Mouse (Mus musculus): ENCODE measurements around the gene Lamc2. TPM values are rescaled to one million over a fixed set of nuclear protein-coding genes. Genes with fewer than 3 reads are reported as not detected.
"Not testable (repeated sequence)": the region's sequence is repeated elsewhere in the genome, so short reads cannot be mapped to it uniquely, and the experiment has no call there.

Lamc2 gene
- polyA plus RNA-seq, 1 experiment: not detected

- Histone ChIP-seq H3K4me3 (replicated peaks; ENCODE audit: control insufficient read depth, low read depth, low read length) (no peak overlapping the region), H3K27ac (ENCODE audit: control insufficient read depth, insufficient read depth, low read depth, low read length, poor library complexity) (no peak overlapping the region), H3K4me1 (ENCODE audit: control insufficient read depth, insufficient read depth, low read length) (no peaks in the 10 kb centered on the region)
- WGBS: 77% methylated on average over 6 of the region's 6 CpGs
- TF ChIP-seq CTCF (IDR thresholded peaks at IDR 0.05; ENCODE audit: control insufficient read depth, insufficient read depth, low read length): no peak
- no peak for TF ChIP-seq POLR2A (IDR thresholded peaks at IDR 0.05; ENCODE audit: borderline replicate concordance, control insufficient read depth, low read depth, low read length)
Observed at GRCm38 (mm10) chr1:153084191-153084590, 102.1 kb downstream of the Lamc2 start.

- not testable (repeated sequence) for H3K27ac ChIP-seq (ENCODE audit: control insufficient read depth, insufficient read depth, low read depth, low read length, poor library complexity); H3K4me1 ChIP-seq (ENCODE audit: control insufficient read depth, insufficient read depth, low read length); H3K4me3 ChIP-seq (replicated peaks; ENCODE audit: control insufficient read depth, low read depth, low read length)
- WGBS: 85% methylated on average over 8 of the region's 14 CpGs
Observed at GRCm38 (mm10) chr1:153083233-153083632, 103.0 kb downstream of the Lamc2 start.

GRCm38 (mm10) chr1:153075955-153076354 is 110.3 kb downstream of the Lamc2 start:
- Histone ChIP-seq H3K4me3 (replicated peaks; ENCODE audit: control insufficient read depth, low read depth, low read length) (no peak overlapping the region), H3K4me1 (ENCODE audit: control insufficient read depth, insufficient read depth, low read length) (no peaks in the 10 kb centered on the region), H3K27ac (ENCODE audit: control insufficient read depth, insufficient read depth, low read depth, low read length, poor library complexity) (no peak overlapping the region)
- no peak for TF ChIP-seq POLR2A (IDR thresholded peaks at IDR 0.05; ENCODE audit: borderline replicate concordance, control insufficient read depth, low read depth, low read length)
- no peak for TF ChIP-seq CTCF (IDR thresholded peaks at IDR 0.05; ENCODE audit: control insufficient read depth, insufficient read depth, low read length)
- WGBS: 61% methylated on average over 6 of the region's 6 CpGs

GRCm38 (mm10) chr1:153075087-153075736 is 111.0 kb downstream of the Lamc2 start:
- Histone ChIP-seq H3K4me1 (ENCODE audit: control insufficient read depth, insufficient read depth, low read length) (no peaks in the 10 kb centered on the region), H3K4me3 (replicated peaks; ENCODE audit: control insufficient read depth, low read depth, low read length) (no peak overlapping the region), H3K27ac (ENCODE audit: control insufficient read depth, insufficient read depth, low read depth, low read length, poor library complexity) (no peak overlapping the region)
- 81% methylated on average over 3 of the region's 3 CpGs for WGBS
- TF ChIP-seq CTCF (IDR thresholded peaks at IDR 0.05; ENCODE audit: control insufficient read depth, insufficient read depth, low read length): no peak
- TF ChIP-seq POLR2A (IDR thresholded peaks at IDR 0.05; ENCODE audit: borderline replicate concordance, control insufficient read depth, low read depth, low read length): no peak

- 38% methylated on average over 9 of the region's 9 CpGs for WGBS
- TF ChIP-seq CTCF (IDR thresholded peaks at IDR 0.05; ENCODE audit: control insufficient read depth, insufficient read depth, low read length): no peak
- no peak for TF ChIP-seq POLR2A (IDR thresholded peaks at IDR 0.05; ENCODE audit: borderline replicate concordance, control insufficient read depth, low read depth, low read length)
- no peak overlapping the region for H3K4me3 ChIP-seq (replicated peaks; ENCODE audit: control insufficient read depth, low read depth, low read length)
- no peak overlapping the region for H3K27ac ChIP-seq (ENCODE audit: control insufficient read depth, insufficient read depth, low read depth, low read length, poor library complexity)
- H3K4me1 ChIP-seq (ENCODE audit: control insufficient read depth, insufficient read depth, low read length): no peaks in the 10 kb centered on the region
Observed at GRCm38 (mm10) chr1:153073441-153073840, 112.8 kb downstream of the Lamc2 start.

Other genes with a start within 250 kb of the Lamc2 start
- 7.5 TPM in 1 of 2 replicates, not detected in the other for gene Nmnat2, start 231.5 kb downstream of the Lamc2 start, polyA plus RNA-seq (2011; ENCODE audit: insufficient read depth, insufficient read length, low replicate concordance, missing spikeins)
- 3.7 and 10.6 TPM in 2 replicates for gene Lamc1, start 146.3 kb upstream of the Lamc2 start, polyA plus RNA-seq (2011; ENCODE audit: insufficient read depth, insufficient read length, low replicate concordance, missing spikeins)
- 0.74 and 1.1 TPM in 2 replicates for gene Shcbp1l, start 238.7 kb upstream of the Lamc2 start, polyA plus RNA-seq (2011; ENCODE audit: insufficient read depth, insufficient read length, low replicate concordance, missing spikeins)